Mouse (Mus musculus) stomach, postnatal 0 days (tissue): ENCODE measurements around the gene Fam131c.

Source experiments
- CTCF ChIP-seq: IDR thresholded peaks from 2 replicates; pipeline ENCODE4 v1.5.1; 2016; ENCODE audit warnings: antibody characterized with exemption, low read depth, mild to moderate bottlenecking, moderate library complexity
- EP300 ChIP-seq: optimal IDR thresholded peaks from 2 replicates; pipeline ENCODE3; 2016; ENCODE audit warnings: antibody characterized with exemption

DNA sequence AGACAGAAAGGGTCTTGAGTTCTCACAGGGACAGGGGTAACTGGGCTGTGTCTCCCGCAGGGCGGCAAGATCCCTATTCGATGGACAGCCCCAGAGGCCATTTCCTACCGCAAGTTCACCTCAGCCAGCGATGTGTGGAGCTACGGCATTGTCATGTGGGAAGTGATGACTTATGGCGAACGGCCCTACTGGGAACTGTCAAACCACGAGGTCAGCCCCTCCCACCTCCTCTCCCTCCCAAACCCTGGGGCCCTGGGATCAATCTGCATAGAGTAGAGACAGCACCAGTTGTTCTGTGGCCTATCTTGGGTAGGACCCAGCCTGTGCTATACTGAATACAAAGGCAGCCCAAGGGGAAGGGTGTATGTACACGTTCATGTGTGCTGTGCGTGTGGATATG is 45.5 kb upstream of the Fam131c start:
- TF ChIP-seq CTCF (no peak), EP300 (no peak)
